Mouse (Mus musculus) heart, adult 2 months (tissue): ENCODE results near the gene Reln.

ENCODE experiments used
- CTCF ChIP-seq: fragments of 200-600 bp; IDR thresholded peaks from 2 replicates; pipeline ENCODE4 v1.8.1; 2022; ENCODE audit warnings: antibody characterized with exemption, mild to moderate bottlenecking, moderate library complexity
- POLR2A ChIP-seq: fragments of 200-500 bp; IDR thresholded peaks from 2 replicates; pipeline ENCODE4 v1.6.1; 2011; ENCODE audit warnings: mild to moderate bottlenecking, low read depth, low read length, control low read depth; ENCODE audit not compliant: insufficient read depth

DNA sequence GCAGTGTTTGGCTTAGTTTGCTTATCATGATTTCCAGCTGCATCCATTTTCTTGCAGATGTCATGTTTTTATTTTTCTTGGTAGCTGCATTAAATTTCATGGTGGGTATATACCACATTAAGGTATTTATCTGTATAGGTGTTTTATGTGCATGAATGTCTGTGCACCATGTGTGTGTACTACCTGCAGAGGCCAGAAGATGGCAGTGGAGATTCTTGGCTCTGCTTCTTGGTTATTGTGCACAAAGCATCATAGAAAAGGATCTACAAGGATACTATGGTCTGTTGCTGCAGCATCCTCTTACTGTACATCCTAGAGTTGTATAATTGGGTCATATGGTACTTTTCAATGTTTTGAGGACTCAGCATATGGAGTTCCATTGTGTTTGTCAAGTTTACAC lies 428.5 kb downstream of the Reln start:
- TF ChIP-seq CTCF (0 out of 2 replicates have a peak, but pooled peaks have one; percentile 8), POLR2A (no peak)
